Mouse (Mus musculus): ENCODE results near the gene Psme3.

DNA sequence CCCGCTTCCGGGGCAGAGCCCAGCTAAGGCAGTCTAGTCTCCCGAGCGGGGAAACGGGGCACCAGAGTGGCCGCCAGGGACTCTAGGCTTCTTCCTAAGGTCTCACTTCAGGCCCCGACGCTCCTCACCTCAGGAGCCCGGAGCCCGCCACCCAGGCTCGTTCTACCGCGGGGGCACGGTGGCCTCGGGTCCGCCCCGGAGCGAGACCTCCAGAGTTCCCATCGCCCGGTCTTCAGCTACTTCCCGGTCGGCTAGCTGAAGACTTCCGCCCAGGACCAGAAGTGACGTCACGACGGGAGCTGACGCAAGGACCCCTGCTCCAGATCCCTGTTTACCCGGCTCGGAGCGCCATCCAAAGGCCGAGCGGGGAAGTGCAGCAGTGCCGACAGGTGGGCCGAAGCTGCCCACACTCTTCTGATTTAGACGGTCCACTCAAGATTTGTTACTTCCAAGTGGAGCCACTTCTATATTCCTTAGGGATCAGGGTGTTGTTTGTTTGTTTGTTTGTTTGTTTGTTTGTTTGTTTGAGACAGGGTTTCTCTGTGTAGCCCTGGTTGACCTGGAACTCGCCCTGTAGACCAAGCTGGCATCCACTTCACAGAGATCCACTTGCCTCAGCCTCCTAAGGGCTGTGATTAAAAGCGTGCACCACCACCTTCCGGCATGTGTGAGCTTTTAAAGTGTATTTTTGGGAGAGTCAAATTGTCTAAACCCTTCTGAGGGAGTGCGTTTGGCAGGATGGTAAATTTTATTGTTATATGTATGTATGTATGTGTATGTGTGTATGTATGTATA, 13.8 kb upstream of the Psme3 start, which contains the start of gene Becn1:
- peak; percentile 98 for TF ChIP-seq CTCF (IDR thresholded peaks at IDR 0.05; ENCODE audit: low read depth)
- 0 out of 2 replicates have a peak, but pooled peaks have one; percentile 2 for TF ChIP-seq EP300 (IDR thresholded peaks at IDR 0.05; ENCODE audit: low read depth)

Measured in liver, embryonic 14.5 days (tissue).